Mouse (Mus musculus) frontal cortex, adult (tissue): ENCODE measurements around the gene Mfap1b.
A peak's percentile ranks its signal among the peaks of the same experiment; 100 is the strongest.

Experiments used
- ATAC-seq: cut with Nextera tagmentation; 2 replicates; pipeline ENCODE4 v1.9.2; 2017; ENCODE audit warnings: mild to moderate bottlenecking, moderate library complexity, mixed read lengths; ENCODE audit not compliant: low TSS enrichment

Mfap1b gene

DNA sequence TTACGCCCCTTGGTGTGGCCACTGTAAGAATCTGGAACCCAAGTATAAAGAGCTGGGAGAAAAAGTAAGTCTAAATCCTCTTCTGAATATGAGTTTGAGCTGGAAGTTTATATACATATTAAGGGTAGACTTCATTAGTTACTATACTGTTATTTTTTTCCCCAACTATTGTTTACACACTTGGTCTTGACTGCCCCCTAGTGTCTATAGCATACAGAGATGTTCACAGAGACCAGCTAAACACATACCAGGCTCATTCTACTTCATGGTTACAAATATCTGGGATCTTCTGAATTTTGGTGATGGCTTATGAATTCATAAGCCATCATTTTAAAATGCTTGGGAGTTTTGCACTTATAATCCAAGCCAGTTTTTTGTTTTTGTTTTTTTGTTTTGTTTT lies 39.0 kb downstream of the Mfap1b start:
- ATAC-seq = no peak

- no peak for ATAC-seq
Observed at GRCm38 (mm10) chr2:121425890-121426289, 48.0 kb downstream of the Mfap1b start.

GRCm38 (mm10) chr2:121423166-121423565 lies 50.7 kb downstream of the Mfap1b start:
- ATAC-seq = no peak

DNA sequence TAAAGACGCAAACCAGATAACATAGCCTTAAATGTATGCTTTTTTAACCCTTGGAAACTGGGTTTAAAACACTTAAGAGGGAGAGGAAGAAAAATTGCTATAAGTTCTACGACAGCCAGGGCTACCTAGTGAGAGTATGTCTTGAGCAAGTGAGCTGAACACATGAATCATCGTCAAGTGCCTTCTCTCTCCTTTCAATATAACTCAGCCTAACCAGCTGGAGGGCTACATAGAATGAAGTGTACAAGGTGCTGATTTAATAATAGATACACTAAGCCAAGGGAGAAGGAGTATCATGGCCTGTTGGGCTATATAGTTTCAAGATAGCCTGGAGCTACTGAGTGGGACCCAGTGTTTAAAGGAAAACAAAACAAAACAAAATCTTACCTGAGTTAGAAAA lies 55.4 kb downstream of the Mfap1b start:
- no peak for ATAC-seq

GRCm38 (mm10) chr2:121416356-121416755 lies 57.5 kb downstream of the Mfap1b start:
- ATAC-seq = no peak

- ATAC-seq = no peak
Observed at GRCm38 (mm10) chr2:121415591-121415990, 58.3 kb downstream of the Mfap1b start.

GRCm38 (mm10) chr2:121415103-121415502 lies 58.8 kb downstream of the Mfap1b start:
- no peak for ATAC-seq

DNA sequence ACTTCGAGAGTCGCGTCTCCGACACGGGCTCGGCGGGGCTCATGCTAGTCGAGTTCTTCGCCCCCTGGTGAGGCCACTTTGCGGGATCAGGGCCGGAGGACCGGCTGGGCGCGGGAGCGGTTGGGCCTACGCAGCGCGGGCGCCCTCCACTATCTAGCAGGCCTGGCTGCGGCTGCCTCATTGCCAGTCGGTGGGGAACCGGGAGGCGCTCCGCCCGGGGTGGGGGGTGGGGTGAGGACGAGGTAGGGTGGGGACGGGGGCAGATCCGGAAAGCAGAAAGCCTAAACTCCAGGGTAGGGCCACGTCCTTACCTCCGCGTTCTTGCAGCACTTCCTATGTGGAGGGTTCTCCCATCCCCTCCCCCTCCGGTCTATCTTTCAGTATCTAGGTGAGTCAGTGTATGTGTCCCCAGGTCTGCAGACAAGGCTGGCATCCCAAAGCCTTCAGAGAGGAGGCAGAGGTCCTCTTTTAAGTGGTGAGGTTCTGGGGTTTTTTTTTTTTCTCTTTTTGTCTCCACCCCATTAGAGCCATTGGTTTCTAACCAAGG lies 59.7 kb downstream of the Mfap1b start:
- ATAC-seq = peak; percentile 36

DNA sequence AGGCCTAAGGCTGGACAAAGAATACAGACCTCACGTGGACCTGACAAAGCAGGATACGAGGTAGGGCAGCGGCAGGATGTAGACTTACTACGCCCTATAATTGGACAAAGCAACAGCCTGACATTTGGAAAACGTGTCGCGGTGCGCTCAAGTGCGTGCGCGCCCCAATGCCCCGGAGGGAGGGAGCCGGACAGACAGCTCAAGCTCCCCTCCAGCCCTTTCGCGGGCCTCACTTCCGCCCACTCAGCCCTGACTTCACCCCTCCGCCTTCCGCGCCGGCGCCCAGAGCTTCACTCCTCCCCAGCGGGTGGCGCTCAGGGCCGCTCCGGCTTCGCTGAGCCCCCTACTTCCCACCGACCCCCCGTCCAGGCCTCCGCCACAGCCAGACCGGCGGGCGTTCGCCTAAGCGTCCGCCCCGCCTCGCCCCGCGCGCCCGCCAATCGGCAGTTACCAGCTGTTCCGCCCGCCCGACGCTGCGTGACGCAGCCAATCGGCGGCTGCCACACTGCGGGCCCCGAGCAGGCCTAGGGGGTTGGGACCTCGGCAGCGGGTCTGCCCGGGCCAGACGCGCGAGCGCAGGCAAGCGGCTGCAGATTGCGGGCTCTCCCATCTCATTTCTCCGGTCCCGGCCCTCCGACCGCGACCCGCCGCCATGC lies 60.4 kb downstream of the Mfap1b start, which contains the start of the genes Pdia3 and Catsper2:
Pdia3 (plus strand) TSS at position 389 of the 656 bp plus-strand sequence.
Catsper2 (minus strand) TSS at position 406 of the 656 bp plus-strand sequence.
- ATAC-seq = peak; percentile 94

DNA sequence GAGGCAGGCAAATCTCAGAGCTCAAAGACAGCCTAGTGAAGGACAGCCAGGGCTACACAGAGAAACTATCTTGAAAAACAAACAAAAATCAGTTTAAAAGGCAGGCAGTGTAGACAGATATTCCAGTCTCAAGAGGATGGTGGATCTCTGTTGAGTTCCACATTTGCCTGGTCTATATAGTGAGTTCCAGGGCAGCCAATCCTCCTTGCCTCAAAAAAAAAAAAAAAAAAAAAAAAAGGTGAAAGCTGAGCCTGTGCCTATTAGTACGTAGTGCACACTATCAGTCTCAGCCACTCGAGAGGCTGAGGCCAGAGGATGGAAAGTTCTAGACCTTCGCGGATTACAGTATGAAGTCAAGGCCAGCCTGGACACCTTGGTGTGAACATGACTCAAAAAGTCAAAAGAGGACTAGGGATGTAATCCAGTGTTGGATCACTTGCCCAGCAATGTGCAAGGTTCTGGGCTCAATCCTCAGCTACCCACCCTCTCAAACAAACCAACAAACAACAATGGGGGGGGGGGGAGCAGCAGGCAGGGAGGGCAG lies 61.0 kb downstream of the Mfap1b start:
- no peak for ATAC-seq
